Mouse (Mus musculus) heart, postnatal 14 days (tissue): ENCODE results near the gene Iqgap3. TPM values are rescaled to one million over a fixed set of nuclear protein-coding genes. Genes with fewer than 3 reads are reported as not detected.

Experiments used
- DNase-seq, 2 experiments: peaks; one replicate each; pipeline ENCODE4 v3.0.0; 2021 to 2022
- intact Hi-C: fragments of 180-260 bp; cut with DNase I; formaldehyde crosslinking; loops from one replicate; pipeline ENCODE4 v1.15.1; 2025
- total RNA-seq, 2 experiments: library from RNA; stranded (reverse); gene quantifications; 2 replicates each; pipeline ENCODE4 v1.2.3; 2021

Gene Iqgap3
- total RNA-seq, 2 experiments from 2014 or later = 3.8 to 7.2 TPM

DNA sequence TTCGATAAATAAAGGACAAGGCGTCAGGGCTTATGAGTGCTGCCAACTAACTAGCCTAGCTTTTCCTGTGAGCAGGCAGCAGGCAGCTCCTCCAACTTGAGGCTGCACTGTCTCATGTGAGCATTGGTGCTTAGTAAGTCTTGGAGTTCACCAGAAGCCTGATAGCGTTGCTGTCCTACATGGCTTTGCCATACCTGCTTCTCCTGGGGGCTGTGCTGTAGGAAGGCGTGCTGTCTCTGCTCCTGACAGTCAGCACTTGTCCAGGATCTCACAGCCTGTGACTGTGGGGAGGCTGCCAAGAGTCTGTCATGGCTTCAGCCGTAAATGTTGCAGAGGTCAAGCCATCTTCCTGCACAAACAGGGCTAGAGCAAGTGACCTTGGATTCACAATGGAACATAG, 84.3 kb downstream of the Iqgap3 start:
- DNase-seq = peak; percentile 48 to 62
- intact Hi-C loops = no loop called here

GRCm38 (mm10) chr3:88170361-88170760, 88.6 kb downstream of the Iqgap3 start:
- intact Hi-C loops = loop anchor here (5.0 kb wide), 1 partner anchor 33 kb away; no protein-coding TSS in a partner anchor

More at GRCm38 (mm10) chr3:88170361-88170760, 88.6 kb downstream of the Iqgap3 start:
- DNase-seq = no peak

Other genes with a start within 250 kb of the Iqgap3 start
- 1 to 10 TPM in 1 of 2 experiments, under 1 TPM in 1; 0.14 to 2.2 TPM for gene Sh2d2a, start 235.2 kb upstream of the Iqgap3 start, total RNA-seq
- gene Prcc, start 196.4 kb upstream of the Iqgap3 start, total RNA-seq = 10 to 100 TPM; 47.8 to 49.3 TPM
- gene Hdgf, start 175.7 kb upstream of the Iqgap3 start, total RNA-seq = 10 to 100 TPM; 88.2 to 91.9 TPM
- gene Mrpl24, start 162.5 kb upstream of the Iqgap3 start, total RNA-seq = 10 to 100 TPM; 65.8 to 71.0 TPM
- gene Isg20l2, start 151.7 kb upstream of the Iqgap3 start, total RNA-seq = 10 to 100 TPM; 15.7 TPM
- 1 to 10 TPM; 6.9 to 8.5 TPM for gene Rrnad1, start 151.3 kb upstream of the Iqgap3 start, total RNA-seq
- gene Crabp2, start 133.3 kb upstream of the Iqgap3 start, total RNA-seq = under 1 TPM; 0.31 to 0.56 TPM
- 10 to 100 TPM; 32.5 to 39.0 TPM for gene Nes, start 110.9 kb upstream of the Iqgap3 start, total RNA-seq
- gene Bcan, start 81.7 kb upstream of the Iqgap3 start, total RNA-seq = under 1 TPM; 0.15 to 0.29 TPM
- gene Hapln2, start 54.4 kb upstream of the Iqgap3 start, total RNA-seq = not detected
- 1 to 10 TPM; 6.6 to 9.0 TPM for gene Gpatch4, start 38.9 kb upstream of the Iqgap3 start, total RNA-seq
- 10 to 100 TPM; 61.0 to 61.1 TPM for gene Naxe, start 23.5 kb upstream of the Iqgap3 start, total RNA-seq
- gene Ttc24, start 3.7 kb upstream of the Iqgap3 start, total RNA-seq = not detected
- 100 to 1,000 TPM; 128 to 130 TPM for gene Mef2d, start 60.4 kb downstream of the Iqgap3 start, total RNA-seq
- gene Rhbg, start 172.7 kb downstream of the Iqgap3 start, total RNA-seq = not detected
- gene Gm38392, start 205.2 kb downstream of the Iqgap3 start, total RNA-seq = under 1 TPM in 1 of 2 experiments, not detected in 1; 0.24 TPM
- 1 to 10 TPM; 4.2 to 4.3 TPM for gene Tsacc, start 215.0 kb downstream of the Iqgap3 start, total RNA-seq
- 100 to 1,000 TPM; 165 to 187 TPM for gene Cct3, start 215.1 kb downstream of the Iqgap3 start, total RNA-seq
- 10 to 100 TPM; 90.8 to 98.8 TPM for gene Glmp, start 243.1 kb downstream of the Iqgap3 start, total RNA-seq